Mouse (Mus musculus) embryo, embryonic 10.5 days (tissue): ENCODE data around the gene Dab1.

ENCODE experiments used
- DNase-seq: peaks from one replicate; pipeline ENCODE4 v3.0.0-alpha.2; 2015; ENCODE audit warnings: low spot score

The Dab1 gene

DNA sequence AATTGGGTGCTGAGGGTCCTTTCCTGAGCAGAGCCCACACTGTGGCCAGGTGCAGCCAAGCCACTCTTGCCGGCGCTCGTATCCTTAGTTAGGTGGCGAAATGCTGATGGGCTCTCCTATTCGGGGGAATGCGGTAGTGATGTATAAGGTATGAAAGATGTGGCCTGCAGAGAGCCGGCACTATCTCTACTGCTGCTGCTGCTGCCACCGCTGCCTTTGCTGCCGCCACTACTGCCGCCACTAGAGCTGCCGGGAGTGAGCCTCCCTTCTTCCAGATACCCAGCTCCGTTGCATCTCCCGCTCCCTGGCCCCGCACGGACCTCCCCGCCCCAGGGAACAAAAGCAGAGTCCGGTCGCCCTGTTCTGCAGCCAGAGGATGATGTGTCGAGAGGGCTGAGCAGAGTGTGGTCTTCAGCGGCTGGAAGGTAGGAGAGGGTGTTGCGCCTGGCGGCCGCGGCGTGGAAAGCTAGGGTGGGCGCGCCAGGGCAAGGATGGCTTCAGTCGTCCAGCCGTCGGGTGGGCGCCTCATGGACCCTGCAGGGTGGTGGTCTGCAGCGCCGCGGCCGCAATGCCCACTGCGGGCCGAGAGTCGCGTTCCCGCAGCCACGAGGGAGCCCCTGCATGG is at the start of gene Dab1:
TSS of gene Dab1 (plus strand) at position 39 of the 625 bp plus-strand sequence.
- DNase-seq = peak; percentile 52

DNA sequence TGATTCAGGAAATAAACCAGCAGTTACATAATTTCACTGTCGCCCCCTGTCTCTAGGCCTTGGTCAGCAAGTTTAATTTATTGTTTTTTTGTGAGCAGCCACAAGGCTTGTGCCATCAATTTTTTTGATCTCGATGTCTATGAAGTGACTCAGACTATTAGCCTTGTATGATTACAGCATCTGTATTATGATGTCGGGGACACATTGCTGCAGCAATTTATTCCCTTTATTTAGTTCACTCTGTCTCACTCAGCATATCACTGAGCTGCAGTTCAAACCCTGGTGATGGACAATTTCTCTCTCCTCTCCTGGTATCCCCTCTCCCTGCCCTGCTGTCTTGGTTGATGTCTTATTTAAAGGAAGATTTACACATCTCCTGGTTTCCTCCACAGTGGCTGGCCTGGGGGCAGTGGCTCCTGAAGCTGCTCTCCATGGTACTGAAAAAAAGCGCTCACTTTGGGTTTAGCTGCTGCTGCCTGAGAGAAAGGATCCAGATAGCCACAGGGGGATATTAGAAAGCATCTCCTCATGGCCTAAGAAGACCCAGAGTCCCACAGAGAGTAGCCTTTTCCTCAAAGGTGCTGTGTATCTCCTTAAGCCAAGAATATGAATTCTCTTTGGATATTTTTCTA is 47.3 kb upstream of the Dab1 start:
- DNase-seq = peak; percentile 84

DNA sequence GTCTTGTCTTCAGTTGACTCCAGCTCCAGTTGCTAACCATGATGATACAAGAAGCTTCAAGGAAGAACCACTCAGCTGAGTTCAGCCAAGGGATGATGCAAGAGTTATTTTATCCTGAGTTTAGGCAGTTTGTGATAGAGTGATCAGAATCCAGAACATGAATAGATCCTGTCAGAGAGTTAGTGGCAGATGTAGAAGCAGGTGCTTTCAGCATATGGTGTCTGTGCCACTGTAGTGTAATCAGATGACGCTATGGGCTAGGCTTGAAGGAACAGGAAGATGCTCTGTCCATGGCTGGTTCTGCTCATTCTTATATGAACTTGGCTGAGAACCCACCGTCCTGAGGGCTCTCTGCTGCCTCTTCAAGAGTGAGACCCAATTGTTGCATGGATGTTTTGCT is 43.6 kb upstream of the Dab1 start:
- DNase-seq = no peak

DNA sequence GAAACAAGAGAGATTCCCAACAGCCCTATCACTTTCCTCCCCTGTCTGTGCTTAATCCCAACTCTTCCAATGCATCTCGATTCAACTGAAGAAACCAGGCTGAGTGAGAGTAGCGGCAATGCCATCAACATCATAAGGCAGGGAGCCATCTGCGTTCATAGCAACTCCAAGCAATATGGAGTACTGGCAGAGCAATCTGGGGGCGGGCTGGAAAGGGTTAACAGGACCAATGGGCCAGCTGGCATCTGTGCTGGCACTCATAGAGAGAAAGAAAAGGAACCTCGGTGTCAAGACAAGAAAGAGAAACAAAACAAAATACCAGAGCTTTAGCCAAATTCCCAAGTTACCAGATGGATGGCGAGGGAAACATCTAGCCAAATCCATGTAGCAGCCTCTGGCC is 42.9 kb upstream of the Dab1 start:
- no peak for DNase-seq

DNA sequence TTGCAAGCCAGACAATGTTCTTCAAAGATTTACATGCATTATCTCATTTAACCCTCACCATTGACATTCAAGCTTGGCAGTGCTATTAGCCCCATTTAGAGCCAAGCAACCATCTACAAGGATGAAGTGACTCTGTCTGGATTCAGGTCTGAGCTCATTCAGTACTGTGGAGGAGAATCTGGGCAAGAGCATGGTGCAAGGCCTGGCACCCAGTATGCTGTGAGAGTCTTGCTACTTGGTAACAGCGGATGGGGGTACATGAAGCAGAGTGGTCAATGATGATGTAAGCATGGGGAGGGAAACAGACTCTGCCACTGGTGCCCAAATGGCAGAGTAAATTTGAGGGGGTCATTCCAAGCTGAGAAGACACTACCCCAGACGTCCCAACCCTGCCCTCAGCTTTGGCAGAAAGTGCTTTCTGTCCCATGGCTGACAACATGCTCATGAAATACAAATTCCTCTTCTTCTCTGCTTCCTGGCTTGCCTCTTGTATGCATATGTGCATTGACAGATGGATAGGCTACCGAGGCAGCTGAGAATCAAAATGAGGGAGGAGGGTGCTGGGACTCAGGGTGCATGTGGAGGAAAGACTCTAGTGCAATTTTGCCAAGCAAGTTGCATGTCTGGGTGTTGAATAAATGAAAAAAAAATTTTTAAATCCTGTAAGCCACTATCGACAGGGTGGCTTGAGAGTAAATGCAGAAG is 41.9 kb upstream of the Dab1 start:
- no peak for DNase-seq

DNA sequence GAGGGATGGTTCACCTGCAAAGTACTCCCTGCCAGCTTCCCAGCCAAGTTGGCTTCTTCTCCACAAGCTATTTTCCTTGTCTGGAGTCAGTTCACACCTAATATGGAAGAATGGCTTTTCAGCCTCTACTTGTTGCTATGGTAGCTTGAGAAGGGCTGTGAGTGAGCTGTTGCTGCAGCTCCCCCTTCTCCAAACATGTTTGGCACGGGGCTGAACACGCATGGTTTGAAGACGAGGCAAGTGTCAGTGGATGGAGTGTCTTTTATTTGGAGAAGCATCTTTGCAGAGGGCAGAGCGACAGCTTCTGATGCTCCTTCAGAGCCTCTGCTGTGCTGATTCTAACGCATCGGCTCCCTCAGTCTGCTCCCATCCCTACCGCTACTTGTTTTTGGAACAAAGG is 41.3 kb upstream of the Dab1 start:
- DNase-seq = no peak

DNA sequence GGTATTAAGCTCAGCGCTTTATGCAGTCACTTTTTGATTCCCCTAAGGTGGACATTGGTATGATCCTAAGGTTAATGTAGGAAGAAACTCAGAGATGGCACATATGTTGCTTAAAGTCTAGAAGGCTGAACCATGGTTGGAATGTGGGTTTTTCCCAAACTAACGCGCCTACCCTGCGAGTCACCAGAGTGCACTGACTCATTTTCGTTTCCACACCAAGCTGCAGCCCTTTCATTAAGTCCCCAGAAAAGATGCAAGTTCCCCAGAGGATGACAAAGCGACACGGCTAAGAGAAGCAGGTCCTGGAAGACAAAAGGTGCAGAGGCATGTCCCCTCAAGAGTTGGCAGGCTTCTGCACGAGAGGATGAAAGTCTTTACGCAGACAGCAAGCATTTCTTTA is 39.1 kb upstream of the Dab1 start:
- DNase-seq = no peak

DNA sequence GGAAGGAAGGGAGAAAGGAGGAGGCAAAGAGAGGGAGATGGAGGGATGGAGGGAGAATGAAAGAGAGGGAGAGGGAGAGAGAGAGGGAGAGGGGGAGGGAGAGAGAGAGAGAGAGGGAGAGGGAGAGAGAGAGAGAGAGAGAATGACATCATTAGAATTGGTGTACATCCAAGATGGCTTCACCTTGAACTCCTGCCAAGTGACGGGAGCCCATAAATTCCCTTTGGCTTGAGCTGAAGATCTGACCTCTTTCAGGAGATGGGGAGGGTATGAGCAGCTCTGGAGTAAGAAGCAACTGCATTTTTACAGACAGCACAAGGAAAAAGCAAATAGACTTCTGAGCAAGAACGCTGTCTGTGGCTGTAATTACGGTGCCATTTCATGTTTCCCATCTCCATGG is 4.1 kb upstream of the Dab1 start:
- DNase-seq = no peak

DNA sequence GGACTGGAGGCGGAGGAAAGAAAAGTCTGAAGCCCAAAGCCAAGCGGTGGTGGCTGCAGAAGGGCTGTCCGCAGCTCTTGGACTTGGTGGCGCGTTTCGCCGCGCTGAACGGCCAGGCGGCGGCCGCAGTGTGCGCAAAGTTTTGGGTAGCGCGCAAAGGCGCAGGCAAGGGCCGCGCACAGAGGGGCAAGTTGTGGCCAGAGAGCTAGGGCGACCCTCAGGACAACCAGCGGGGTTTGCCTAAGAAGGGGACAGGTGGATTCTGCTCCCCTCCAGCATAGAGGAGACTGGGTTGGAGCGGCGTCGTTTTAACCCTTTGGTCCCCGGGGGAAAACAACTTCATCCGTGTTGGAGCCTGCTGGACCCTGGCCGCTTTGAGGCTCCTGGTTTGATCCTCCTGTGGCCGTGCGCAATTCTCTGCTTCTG is 800 bp downstream of the Dab1 start:
- peak; percentile 50 for DNase-seq

DNA sequence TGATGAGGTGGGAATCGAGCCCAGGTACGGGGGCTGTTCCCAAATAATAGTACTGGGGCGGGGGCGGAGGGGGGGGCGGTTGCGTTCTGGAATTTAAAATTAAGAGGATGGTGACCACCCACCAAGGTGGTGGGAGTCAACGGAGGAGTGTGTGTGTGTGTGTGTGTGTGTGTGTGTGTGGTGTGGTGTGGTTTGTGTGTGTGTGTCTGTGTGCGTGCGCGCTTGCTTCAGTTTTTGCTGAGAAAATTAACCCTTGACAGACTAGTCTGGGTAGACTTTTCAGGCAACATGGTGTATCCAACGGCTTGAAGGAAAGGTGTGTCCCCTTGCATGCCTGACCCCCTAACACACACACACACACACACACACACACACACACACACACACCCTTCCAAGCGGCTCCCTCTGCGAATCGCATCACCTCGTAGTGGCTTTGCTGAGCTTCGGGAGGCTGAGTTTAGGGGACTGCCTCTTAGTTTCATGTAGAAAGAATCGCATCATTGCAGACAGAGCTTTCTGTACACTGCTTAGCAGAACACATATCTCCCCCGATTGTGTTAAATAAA is 1.5 kb downstream of the Dab1 start:
- DNase-seq = no peak

DNA sequence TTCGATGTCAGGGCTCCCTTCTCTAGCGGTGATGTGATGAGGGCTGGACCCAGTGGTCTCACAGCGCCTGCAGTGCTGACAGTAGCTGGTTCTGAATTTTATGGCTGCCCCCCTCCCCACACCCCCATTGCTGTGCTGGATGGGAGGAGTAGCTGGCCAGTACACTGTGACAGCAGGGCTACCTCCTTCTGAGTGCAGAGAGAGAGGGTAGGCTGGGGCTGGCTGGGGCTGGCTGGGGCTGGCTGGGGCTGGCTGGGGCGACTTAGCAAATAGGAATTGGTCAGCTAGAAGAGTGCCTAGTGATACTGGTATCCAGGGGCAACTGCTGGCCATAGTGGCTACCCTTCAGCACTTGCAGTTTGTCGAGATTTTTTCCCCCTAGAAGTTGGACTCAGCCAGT is 2.4 kb downstream of the Dab1 start:
- peak; percentile 3 for DNase-seq

DNA sequence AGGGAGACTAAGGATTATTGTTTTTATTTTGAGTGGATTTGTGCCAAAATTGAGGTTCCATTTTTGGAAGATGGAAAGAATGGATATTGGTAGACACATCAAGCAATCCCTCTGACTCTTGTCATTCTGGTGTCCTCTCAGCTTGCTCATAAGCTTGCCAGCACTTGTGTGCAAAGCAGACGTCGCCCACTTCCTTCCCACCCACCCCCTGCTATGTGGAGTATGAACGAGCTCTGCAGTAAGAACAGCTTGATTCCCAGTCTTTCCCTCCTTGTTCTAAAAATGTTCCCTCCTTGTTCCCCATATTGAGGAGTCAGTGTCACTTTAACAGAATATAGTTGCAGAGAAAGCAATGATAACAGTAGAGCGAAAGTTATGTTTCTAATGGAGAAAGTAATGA is 11.0 kb downstream of the Dab1 start:
- DNase-seq = no peak

DNA sequence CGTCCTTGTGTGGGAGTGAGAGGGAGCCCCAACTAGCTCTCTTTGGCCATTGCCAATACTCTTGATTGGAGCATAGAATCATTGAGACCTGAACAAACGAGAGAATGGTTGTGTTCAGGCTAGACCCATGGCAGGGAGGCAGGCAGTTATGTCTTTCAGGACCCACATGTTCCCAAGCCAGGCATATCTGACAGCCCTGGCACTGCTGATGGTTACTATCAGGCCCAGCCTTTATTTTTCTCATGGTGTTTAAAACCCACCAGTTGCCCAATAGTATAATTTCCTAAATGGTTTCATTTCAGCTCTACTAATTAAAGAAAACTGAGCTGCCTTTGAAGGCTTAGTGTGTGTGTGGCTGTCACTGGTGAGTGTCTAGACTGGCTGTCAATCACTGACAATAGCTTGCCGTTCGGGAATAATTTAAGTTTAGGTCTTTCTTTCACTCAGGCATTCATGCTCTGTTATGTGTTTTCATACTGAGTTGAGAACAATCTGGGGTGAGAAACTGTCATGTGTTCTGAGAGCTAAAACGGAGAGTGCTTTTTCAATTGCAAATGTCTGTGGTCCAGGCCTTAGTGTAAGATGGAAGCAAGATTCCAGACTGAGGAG is 17.1 kb downstream of the Dab1 start:
- no peak for DNase-seq

DNA sequence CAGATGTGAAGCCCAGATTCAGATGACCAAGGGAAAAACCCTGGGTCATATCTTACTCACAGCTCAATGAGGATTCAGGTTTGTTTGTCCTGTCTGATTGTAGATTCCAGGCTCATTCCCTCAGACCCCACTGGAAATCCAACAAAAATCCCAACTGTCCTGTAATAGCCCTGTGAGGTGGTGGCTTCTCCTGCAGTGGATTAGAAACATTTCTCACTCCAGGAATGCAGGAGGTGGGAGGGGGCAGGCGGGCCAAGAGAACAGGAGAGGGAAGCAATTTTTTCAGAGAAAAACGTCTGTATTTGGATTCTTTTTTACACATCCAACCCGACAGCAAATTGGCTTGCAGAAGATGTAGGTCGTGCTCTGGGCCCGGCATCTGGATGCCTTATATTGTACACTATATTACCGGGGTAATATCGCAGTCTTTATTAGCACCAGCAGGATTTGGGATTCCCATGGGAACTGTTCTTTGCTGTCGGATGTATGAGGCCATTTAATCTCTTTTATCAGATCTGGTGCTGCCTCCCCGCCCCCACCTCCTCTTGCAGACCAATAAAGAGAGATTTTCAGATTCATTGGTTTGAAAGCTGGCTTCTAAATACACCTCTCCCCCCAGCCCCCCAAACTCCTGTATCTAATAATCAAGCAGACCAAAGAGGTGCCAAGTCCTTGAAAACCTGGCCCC is 29.2 kb downstream of the Dab1 start:
- DNase-seq = peak; percentile 17

DNA sequence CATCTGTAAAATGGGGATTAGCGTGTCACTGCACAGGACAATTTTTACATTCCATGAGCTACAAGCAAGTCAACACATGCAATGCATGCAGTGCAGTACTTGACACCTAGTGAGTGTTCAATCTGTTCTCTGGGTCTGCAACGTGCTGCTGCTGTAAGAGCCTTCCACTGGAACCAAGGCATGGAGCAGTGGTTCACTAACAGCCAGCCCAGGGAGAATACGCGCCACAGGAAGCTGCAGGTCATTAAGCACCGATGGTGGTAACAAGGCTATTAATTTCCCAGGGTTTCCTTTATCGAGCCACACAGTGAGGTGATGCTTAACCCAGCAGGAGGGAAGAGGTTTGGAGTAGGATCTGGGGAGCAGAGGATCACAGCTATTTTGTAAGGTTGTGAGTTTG is 36.6 kb downstream of the Dab1 start:
- no peak for DNase-seq

DNA sequence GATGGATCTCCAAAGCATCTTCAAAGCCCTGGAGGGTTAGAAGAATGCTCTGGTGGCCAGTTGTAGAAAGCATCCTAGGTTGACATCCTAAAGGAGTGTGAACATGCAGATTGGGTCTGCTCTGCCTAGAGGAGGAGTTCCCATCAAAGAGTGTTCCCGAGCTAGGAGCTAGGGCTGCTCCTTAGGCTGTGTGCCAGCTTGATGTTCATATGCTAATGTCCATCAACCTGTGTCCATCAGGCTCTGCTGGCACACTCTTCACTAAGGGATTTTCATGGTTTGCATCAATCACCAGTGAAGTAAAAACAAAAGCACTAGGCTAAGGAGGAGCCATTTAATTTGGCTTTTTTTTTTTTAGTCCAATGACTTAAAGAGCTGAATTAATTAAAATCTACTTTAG is 42.2 kb downstream of the Dab1 start:
- no peak for DNase-seq

DNA sequence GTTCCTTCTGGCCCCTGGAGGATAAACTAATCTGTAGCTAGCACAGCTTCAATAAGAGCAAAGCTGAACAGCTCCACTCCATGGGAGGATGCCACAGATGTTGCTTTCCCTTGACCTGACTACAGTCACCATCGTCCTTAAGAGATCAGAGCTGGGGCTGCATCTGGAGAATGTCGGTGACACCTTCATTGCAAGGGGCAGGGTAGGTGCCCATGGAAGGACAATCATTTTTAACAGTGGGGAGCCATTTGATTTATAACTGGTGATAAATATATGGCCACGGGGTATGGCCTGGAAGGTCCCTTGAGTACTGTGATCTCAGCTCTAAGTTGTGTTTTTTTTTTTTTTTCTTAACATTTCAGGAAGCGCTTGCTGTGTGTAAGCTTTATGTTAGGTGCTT is 48.3 kb downstream of the Dab1 start:
- no peak for DNase-seq

DNA sequence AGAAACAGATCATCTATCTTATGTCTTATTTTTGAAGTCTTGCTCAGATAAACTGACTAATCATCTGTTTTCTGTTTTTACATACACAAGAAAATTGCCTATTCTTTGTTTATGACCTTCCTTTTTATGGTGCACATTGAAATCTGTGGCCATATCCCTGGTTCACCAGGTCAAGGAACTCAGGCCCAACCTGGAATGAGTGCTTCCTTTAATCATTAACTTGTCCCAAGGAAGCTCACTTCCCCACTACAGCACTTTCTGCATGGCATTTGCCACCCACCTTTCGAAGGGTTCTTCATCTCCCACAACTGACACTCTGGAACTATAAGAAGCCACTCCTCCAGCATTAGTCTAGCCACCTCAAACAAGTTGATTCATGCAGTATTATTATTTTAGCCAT is 58.0 kb downstream of the Dab1 start:
- no peak for DNase-seq

DNA sequence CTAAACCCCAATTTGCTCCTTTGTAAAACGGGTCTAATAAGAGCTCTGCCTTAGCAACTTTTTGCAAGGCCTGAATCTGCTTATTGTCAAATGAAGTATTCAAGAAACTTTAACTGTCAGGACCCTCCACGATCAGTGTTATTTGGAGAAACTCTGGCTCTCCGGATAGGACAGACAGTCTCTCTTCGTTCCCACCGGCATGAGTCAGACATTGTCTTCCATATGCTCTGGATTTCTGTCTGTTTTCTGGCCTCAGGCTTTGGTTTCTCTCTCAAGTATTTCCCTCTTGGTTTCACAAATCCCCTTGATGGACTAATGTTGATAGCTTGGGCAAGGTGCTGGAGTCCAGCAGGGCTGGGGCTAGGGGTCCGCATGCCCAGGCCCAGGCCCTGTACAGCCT is 59.3 kb downstream of the Dab1 start:
- DNase-seq = no peak

DNA sequence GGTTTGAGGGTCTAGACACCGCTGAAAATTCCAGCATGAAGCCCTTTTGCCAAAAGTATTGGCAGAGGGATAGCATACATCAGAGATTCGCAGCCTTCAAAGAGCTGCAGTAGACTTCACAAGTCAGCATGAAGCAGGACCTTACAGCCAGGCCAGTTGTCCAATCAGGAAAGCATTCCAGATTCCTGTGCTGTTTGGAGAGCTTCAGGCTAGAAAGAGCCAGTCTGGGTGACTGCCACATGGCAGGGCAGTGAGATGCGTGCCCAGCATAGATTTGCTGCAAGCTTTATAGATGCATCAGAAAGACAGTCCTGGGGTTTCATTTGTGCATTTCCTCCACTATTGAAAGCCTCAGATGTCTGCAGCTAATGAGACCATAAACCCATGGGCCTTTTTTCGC is 66.0 kb downstream of the Dab1 start:
- no peak for DNase-seq

DNA sequence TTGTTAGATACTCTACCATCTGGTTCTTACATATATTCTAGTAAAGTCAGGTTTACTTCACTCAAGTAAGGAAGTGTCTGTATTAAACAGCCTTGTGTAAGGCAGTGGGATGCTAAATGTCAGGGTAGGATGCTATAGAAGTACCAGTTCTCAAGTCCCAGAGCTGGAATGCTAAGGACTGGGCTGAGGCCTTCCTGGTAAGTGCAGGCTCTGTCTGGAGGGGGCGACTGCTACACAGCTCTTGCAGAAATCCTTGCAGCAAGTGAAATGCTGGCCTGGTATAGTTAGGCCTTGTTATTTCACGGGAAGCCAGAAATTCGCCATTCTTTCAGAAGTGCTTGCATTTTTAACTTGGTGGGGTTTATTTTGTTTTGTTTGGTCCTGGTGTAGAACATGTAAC is 72.6 kb downstream of the Dab1 start:
- peak; percentile 26 for DNase-seq

DNA sequence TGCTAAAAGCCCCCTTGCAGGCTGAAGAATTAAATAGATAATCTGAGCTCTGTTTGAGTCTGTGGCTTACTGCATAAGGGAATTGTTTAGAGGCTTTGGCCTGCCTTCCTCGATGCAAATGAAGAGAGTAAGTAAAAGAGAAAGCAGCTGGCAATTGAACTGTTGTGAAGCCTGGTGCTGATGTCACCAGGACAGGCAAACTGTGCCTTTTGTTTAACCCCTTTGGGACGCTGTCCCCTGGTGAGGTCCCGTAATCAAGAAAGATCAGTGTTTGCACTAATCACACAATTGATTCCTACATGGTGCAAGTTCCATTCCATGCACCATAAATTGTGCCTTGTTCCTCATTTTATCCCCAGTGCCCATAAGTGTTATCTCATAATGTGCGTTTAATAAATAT is 80.6 kb downstream of the Dab1 start:
- DNase-seq = peak; percentile 10
